Mouse (Mus musculus): ENCODE measurements around the gene Pdcl2. TPM values are rescaled to one million over a fixed set of nuclear protein-coding genes. Genes with fewer than 3 reads are reported as not detected.

The Pdcl2 gene
- polyA plus RNA-seq, 1 experiment: not detected

- peak; percentile 74 for DNase-seq (ENCODE audit: low spot score)
Observed at GRCm38 (mm10) chr5:76303745-76304451, 27.1 kb downstream of the Pdcl2 start.

GRCm38 (mm10) chr5:76303379-76303744 is 27.6 kb downstream of the Pdcl2 start:
- DNase-seq (ENCODE audit: low spot score): no peak

- no peak for DNase-seq (ENCODE audit: low spot score)
Observed at GRCm38 (mm10) chr5:76302009-76302408, 28.9 kb downstream of the Pdcl2 start.

GRCm38 (mm10) chr5:76289234-76289691 is 41.7 kb downstream of the Pdcl2 start:
- no peak for DNase-seq (ENCODE audit: low spot score)

GRCm38 (mm10) chr5:76288256-76288655 is 42.7 kb downstream of the Pdcl2 start:
- no peak for DNase-seq (ENCODE audit: low spot score)

- no peak for DNase-seq (ENCODE audit: low spot score)
Observed at GRCm38 (mm10) chr5:76287062-76287461, 43.9 kb downstream of the Pdcl2 start.

GRCm38 (mm10) chr5:76285699-76286098 is 45.3 kb downstream of the Pdcl2 start:
- no peak for DNase-seq (ENCODE audit: low spot score)

- no peak for DNase-seq (ENCODE audit: low spot score)
Observed at GRCm38 (mm10) chr5:76283890-76284289, 47.1 kb downstream of the Pdcl2 start.

GRCm38 (mm10) chr5:76274977-76275376 is 56.0 kb downstream of the Pdcl2 start:
- no peak for DNase-seq (ENCODE audit: low spot score)

Other genes with a start within 250 kb of the Pdcl2 start
- 29.6 and 31.3 TPM in 2 replicates for gene Srd5a3, start 190.9 kb downstream of the Pdcl2 start, polyA plus RNA-seq (2012; rRNA removed)
- 57.9 and 69.8 TPM in 2 replicates for gene Tmem165, start 147.3 kb downstream of the Pdcl2 start, polyA plus RNA-seq (2012; rRNA removed)
- gene Clock, start 26.4 kb downstream of the Pdcl2 start, polyA plus RNA-seq (2012; rRNA removed): 12.7 and 14.5 TPM in 2 replicates
- not detected in 2 replicates for gene Nmu, start 32.6 kb upstream of the Pdcl2 start, polyA plus RNA-seq (2012; rRNA removed)
- gene Gm7271, start 152.9 kb upstream of the Pdcl2 start, polyA plus RNA-seq (2012; rRNA removed): not detected in 2 replicates
- gene Exoc1, start 198.2 kb upstream of the Pdcl2 start, polyA plus RNA-seq (2012; rRNA removed): 54.8 and 62.0 TPM in 2 replicates